Comparison of ENCODE assay signal across 25 mouse cellular contexts in genomic region chr12:81490491-81490890, GRCm38 (mm10). TPM values are rescaled to one million over a fixed set of nuclear protein-coding genes. Genes with fewer than 3 reads are reported as not detected.
DNase-seq lines count a peak whose midpoint lies in the region; ATAC-seq and TF ChIP-seq lines count a peak whose summit lies in the region.
"Had no signal": no experiment of that assay in that cellular context is flagged by ENCODE, and none has a peak within 500 bp of the region (broad histone marks: within the 10 kb centered on the region; RNA-seq: fewer than 3 reads in every experiment).

No protein-coding gene starts in this region.

- no peaks in the 10 kb centered on the region for H3K36me3 ChIP-seq in liver, adult 2 months (ENCODE audit: control insufficient read depth, insufficient read depth, low read length)
- no peaks in the 10 kb centered on the region for H3K36me3 ChIP-seq in intestine, embryonic 16.5 days (ENCODE audit: control insufficient read depth, insufficient read depth, low read length)
- H3K36me3 ChIP-seq: heart, embryonic 10.5 days; hindbrain, embryonic 12.5 days had no signal

- no peak overlapping the region for H3K9ac ChIP-seq in liver, adult 2 months (ENCODE audit: low read depth, low read length)
- no peak overlapping the region for H3K9ac ChIP-seq in intestine, embryonic 16.5 days (ENCODE audit: low read depth, low read length)
- H3K9ac ChIP-seq: forebrain, embryonic 13.5 days; heart, embryonic 13.5 days; hindbrain, embryonic 12.5 days had no signal

- H3K4me2 ChIP-seq in intestine, embryonic 16.5 days (ENCODE audit: low read depth, low read length), result no peak overlapping the region
- H3K4me2 ChIP-seq: forebrain, embryonic 13.5 days; heart, embryonic 13.5 days; hindbrain, embryonic 12.5 days had no signal

- H3K9me3 ChIP-seq in intestine, embryonic 16.5 days (ENCODE audit: control insufficient read depth, low read length), result no peaks in the 10 kb centered on the region
- H3K9me3 ChIP-seq: forebrain, embryonic 10.5 days; forebrain, embryonic 13.5 days; heart, embryonic 10.5 days; heart, embryonic 13.5 days; hindbrain, embryonic 12.5 days had no signal

- ATAC-seq in intestine, embryonic 16.5 days, result peak; percentile 81
- ATAC-seq: forebrain, embryonic 13.5 days; forebrain, embryonic 16.5 days; Patski had no signal

- no peak overlapping the region for H3K4me3 ChIP-seq in liver, adult 2 months (ENCODE audit: insufficient read depth, low read depth, low read length)
- no peak overlapping the region for H3K4me3 ChIP-seq in intestine, embryonic 16.5 days (ENCODE audit: low read length)
- H3K4me3 ChIP-seq: forebrain, embryonic 10.5 days; forebrain, embryonic 13.5 days; heart, adult 2 months; heart, embryonic 10.5 days; heart, embryonic 13.5 days; hindbrain, embryonic 12.5 days had no signal

- TF ChIP-seq CTCF in liver, adult 2 months (IDR thresholded peaks at IDR 0.05; ENCODE audit: low read depth, low read length), result no peak

- no peaks in the 10 kb centered on the region for H3K27me3 ChIP-seq in liver, adult 2 months (ENCODE audit: control insufficient read depth, insufficient read depth, low read length)
- no peaks in the 10 kb centered on the region for H3K27me3 ChIP-seq in intestine, embryonic 16.5 days (replicated peaks; ENCODE audit: control insufficient read depth, insufficient read depth, low read length)
- H3K27me3 ChIP-seq: CH12.LX; forebrain, embryonic 13.5 days; heart, embryonic 13.5 days; hindbrain, embryonic 12.5 days; Patski had no signal

- TF ChIP-seq POLR2A in liver, adult 2 months (IDR thresholded peaks at IDR 0.05; ENCODE audit: extremely low read depth, insufficient read depth, low read length), result no peak

- no peak overlapping the region for H3K27ac ChIP-seq in liver, adult 2 months (replicated peaks; ENCODE audit: insufficient read depth, low read depth, low read length)
- H3K27ac ChIP-seq in intestine, embryonic 16.5 days (ENCODE audit: low read length), result no peak overlapping the region
- H3K27ac ChIP-seq: forebrain, embryonic 10.5 days; forebrain, embryonic 13.5 days; heart, adult 2 months; heart, embryonic 10.5 days; heart, embryonic 13.5 days; hindbrain, embryonic 12.5 days had no signal

- H3K4me1 ChIP-seq in liver, adult 2 months (ENCODE audit: control insufficient read depth, insufficient read depth, low read length), result 0 out of 2 replicates have a peak, but pooled peaks cover 2% of the 10 kb centered on the region
- no peaks in the 10 kb centered on the region for H3K4me1 ChIP-seq in intestine, embryonic 16.5 days (ENCODE audit: control insufficient read depth, insufficient read depth, low read length)
- H3K4me1 ChIP-seq: forebrain, embryonic 10.5 days; forebrain, embryonic 13.5 days; heart, embryonic 10.5 days; heart, embryonic 13.5 days; hindbrain, embryonic 12.5 days had no signal

- WGBS in liver, adult 2 months, result 56% methylated on average over 5 of the region's 5 CpGs
- 72% methylated on average over 5 of the region's 5 CpGs for WGBS in intestine, embryonic 16.5 days

- peak; percentile 53 for DNase-seq in kidney, adult 9 months
- DNase-seq in kidney, postnatal 25 days, result no peak
- DNase-seq in liver, adult 2 months (ENCODE audit: extremely low read depth, low read depth, low spot score), result peak; percentile 31
- DNase-seq in liver, result no peak
- peak; percentile 19 for DNase-seq in yolk sac, embryonic 10.5 days (ENCODE audit: low spot score)
- DNase-seq in left cerebral cortex, adult 8-10 months (ENCODE audit: low spot score in 2 of 2), result no peak
- DNase-seq: adrenal gland, postnatal 10 days; adrenal gland, postnatal 36 days; B cell, adult 2 months; cerebellum, adult 18-20 months; cerebellum, adult 9-10 months; cerebellum, postnatal 14 days; gastrocnemius, postnatal 10 days; gastrocnemius, postnatal 36 days; heart, adult 2 months; heart, postnatal 14 days had no signal

- no peaks in the 10 kb centered on the region for H3K79me2 ChIP-seq in liver, adult 2 months (ENCODE audit: control insufficient read depth, insufficient read depth, low read length)

RNA-seq across cellular contexts. Expression of gene Cox16, which starts 5.6 kb away (rescaled TPM):
- total RNA-seq in liver, adult 2 months (2014; rRNA removed), result 98.8 and 106 TPM in 2 replicates
- polyA plus RNA-seq in liver, adult 2 months (2012; rRNA removed), result 101 and 114 TPM in 2 replicates
- polyA plus RNA-seq in intestine, embryonic 16.5 days (2015; fragmentation: Nextera tagmentation; extraction: Ambion mirVana), result 149 and 167 TPM in 2 replicates
- total RNA-seq in left cerebral cortex, adult 8-10 months (2022), result 10 to 100 TPM; 35.2 to 48.7 (median 39.4) TPM

RNA-seq across cellular contexts. Expression of gene Gm20498, which starts 42.2 kb away (rescaled TPM):
- 5.8 and 6.2 TPM in 2 replicates for total RNA-seq in liver, adult 2 months (2014; rRNA removed)
- polyA plus RNA-seq in liver, adult 2 months (2012; rRNA removed), result 13.9 and 18.6 TPM in 2 replicates
- polyA plus RNA-seq in intestine, embryonic 16.5 days (2015; fragmentation: Nextera tagmentation; extraction: Ambion mirVana), result 28.9 and 29.0 TPM in 2 replicates
- 10 to 100 TPM; 40.6 to 45.2 (median 42.0) TPM for total RNA-seq in left cerebral cortex, adult 8-10 months (2022)

RNA-seq across cellular contexts. Expression of gene Synj2bp, which starts 42.2 kb away (rescaled TPM):
- 40.4 and 55.0 TPM in 2 replicates for total RNA-seq in liver, adult 2 months (2014; rRNA removed)
- 32.3 and 32.6 TPM in 2 replicates for polyA plus RNA-seq in liver, adult 2 months (2012; rRNA removed)
- polyA plus RNA-seq in intestine, embryonic 16.5 days (2015; fragmentation: Nextera tagmentation; extraction: Ambion mirVana), result 41.5 and 42.1 TPM in 2 replicates
- total RNA-seq in left cerebral cortex, adult 8-10 months (2022), result 10 to 100 TPM; 25.9 to 34.2 (median 32.6) TPM

Comparison
In these comparisons a context has a peak if more than half of its experiments do, and no peak if none do; other contexts are left out.
1. DNase-seq: peak in kidney, adult 9 months (single experiment), liver, adult 2 months (single experiment) and yolk sac, embryonic 10.5 days (single experiment); none in kidney, postnatal 25 days (0 of 2), liver (single experiment) and left cerebral cortex, adult 8-10 months (0 of 2).